Mouse (Mus musculus) mesoderm, embryonic 11.5 days (tissue): ENCODE measurements at regions not wholly inside any gene's neighbourhood (a gene's known extent, or its start where the extent isn't known, plus 50 kb on each side); places are given as distances from the start of the nearest gene placed in this dataset.
"Not testable (repeated sequence)": the region's sequence is repeated elsewhere in the genome, so short reads cannot be mapped to it uniquely, and the experiment has no call there.

Experiments used
- DNase-seq: peaks from one replicate; pipeline ENCODE4 v3.0.0-alpha.2; 2012; ENCODE audit warnings: low read depth, low spot score

DNA sequence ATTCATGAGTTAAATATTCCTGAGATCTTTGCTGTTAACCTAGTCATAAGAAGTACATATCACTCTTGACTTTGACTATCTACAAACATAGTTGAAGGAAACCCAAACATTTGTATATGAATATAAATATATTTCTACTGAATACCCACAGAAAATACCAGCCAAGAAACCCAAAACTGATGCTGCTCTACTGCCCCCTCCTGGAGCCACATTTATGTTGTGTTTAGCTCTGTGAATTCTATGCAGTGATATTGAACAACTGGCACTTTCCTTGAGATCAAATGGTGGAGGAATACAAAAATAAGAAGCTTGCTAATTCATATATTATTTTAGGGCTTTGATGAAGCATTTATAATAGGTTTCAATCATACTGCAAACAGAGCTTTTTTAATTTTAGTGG lies 89.7 kb upstream of the Mageb16 start:
- peak; percentile 1 for DNase-seq

DNA sequence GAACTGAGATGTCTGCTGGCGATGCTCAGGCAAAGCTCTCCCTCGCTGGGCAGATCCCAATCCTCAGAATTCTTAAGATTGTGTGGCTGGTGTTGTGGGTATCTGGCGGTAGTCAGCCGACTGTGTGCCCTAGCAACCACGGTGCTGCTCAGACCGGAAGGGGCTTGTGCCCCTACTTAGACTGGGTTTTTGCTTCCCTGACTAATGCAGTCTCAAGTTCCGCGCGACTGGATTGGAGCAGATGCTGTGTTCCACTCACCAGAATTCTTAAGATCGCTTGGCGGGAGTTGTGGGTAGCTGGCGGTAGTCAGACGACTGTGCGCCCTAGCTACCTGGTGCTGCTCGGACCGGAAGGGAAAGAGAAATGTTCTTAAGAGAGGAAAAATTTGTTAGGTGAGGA lies 87.4 kb upstream of the Mageb16 start:
- DNase-seq: not testable (repeated sequence)
